Mouse (Mus musculus) A20 (cell line): ENCODE data around the gene Gm45717.

Experiments
- DNase-seq: peaks from one replicate; pipeline ENCODE4 v3.0.0-alpha.2; 2011; ENCODE audit warnings: low read depth, low spot score

The Gm45717 gene

DNA sequence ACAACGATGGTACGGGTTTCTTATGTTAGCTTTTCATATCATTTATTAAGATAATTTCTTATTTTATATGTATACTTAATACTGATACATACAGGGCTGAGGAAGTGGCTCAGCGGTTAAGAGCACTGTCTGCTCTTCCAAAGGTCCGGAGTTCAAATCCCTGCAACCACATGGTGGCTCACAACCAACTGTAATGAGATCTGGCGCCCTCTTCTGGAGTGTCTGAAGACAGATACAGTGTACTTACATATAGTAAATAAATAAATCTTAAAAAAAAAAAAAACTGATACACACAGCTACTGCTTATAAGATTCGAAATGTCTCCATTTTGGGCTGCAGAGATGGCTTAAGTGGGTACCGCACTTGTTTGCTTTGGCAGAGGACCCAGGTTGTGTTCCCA, 48.0 kb downstream of the Gm45717 start:
- peak; percentile 9 for DNase-seq

DNA sequence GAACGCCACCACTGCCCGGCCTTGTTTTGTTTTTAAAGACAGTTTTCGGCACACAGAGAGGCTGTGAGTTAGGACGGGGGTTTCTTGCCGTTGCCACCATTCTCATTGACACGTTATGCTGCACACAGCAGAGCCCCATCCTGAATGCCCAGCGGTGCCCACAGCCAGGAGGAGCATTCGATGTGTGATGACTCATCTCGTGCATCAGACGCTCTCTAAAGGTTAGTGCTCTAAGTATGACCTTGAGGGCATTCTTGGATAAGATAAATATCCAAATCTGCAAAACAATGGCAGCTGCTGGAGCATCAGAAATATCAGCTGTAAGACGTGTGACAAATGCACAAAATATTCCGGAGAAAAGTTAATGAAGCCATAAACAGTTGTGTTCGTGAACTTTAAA, 48.6 kb downstream of the Gm45717 start:
- DNase-seq, result no peak

GRCm38 (mm10) chr7:140905642-140906081, 50.1 kb downstream of the Gm45717 start:
- DNase-seq, result no peak

GRCm38 (mm10) chr7:140903212-140903611, 52.5 kb downstream of the Gm45717 start:
- peak; percentile 75 for DNase-seq

GRCm38 (mm10) chr7:140902036-140902875, 53.5 kb downstream of the Gm45717 start:
- no peak for DNase-seq

GRCm38 (mm10) chr7:140900220-140900619, 55.5 kb downstream of the Gm45717 start, which contains the start of gene Cox8b:
Gene Cox8b, minus strand, starts transcription at chr7:140900446.
- DNase-seq, result no peak
